Mouse (Mus musculus) limb, embryonic 11.5 days (tissue): Measurements from ENCODE around the gene Grm1. TPM values are rescaled to one million over a fixed set of nuclear protein-coding genes. Genes with fewer than 3 reads are reported as not detected.

Source experiments
- ATAC-seq: fragments of 200-750 bp; cut with Nextera tagmentation; 2 replicates; pipeline ENCODE4 v1.8.0; 2017; ENCODE audit warnings: low read depth; ENCODE audit not compliant: insufficient number of reproducible peaks, low FRiP score, low TSS enrichment
- DNase-seq: peaks from one replicate; pipeline ENCODE4 v3.0.0-alpha.2; 2015; ENCODE audit warnings: low spot score
- H3K27ac ChIP-seq: fragments of 300-500 bp; sonication (generic); replicated peaks from 2 replicates; pipeline ENCODE4 v1.5.1; 2014; ENCODE audit warnings: low read depth, mild to moderate bottlenecking, low read length
- H3K27me3 ChIP-seq: fragments of 300-500 bp; sonication (generic); 2 replicates; pipeline ENCODE4 v1.6.1; 2014; ENCODE audit warnings: mild to moderate bottlenecking, low read length, mixed read lengths; ENCODE audit not compliant: control insufficient read depth, insufficient read depth
- H3K36me3 ChIP-seq: fragments of 300-500 bp; sonication (generic); 2 replicates; pipeline ENCODE4 v1.6.1; 2014; ENCODE audit warnings: mild to moderate bottlenecking, low read length, moderate library complexity, mixed read lengths; ENCODE audit not compliant: control insufficient read depth, insufficient read depth
- H3K4me1 ChIP-seq: fragments of 300-500 bp; sonication (generic); 2 replicates; pipeline ENCODE4 v1.6.1; 2014; ENCODE audit warnings: low read length, mixed read lengths; ENCODE audit not compliant: control insufficient read depth, insufficient read depth
- H3K4me2 ChIP-seq: fragments of 300-500 bp; sonication (generic); 2 replicates; pipeline ENCODE4 v1.6.1; 2014; ENCODE audit warnings: low read depth, mild to moderate bottlenecking, moderate library complexity; ENCODE audit not compliant: severe bottlenecking
- H3K4me3 ChIP-seq: fragments of 300-500 bp; sonication (generic); 2 replicates; pipeline ENCODE4 v1.5.1; 2014; ENCODE audit warnings: low read depth, low read length
- H3K9ac ChIP-seq: fragments of 300-500 bp; sonication (generic); 2 replicates; pipeline ENCODE4 v1.6.1; 2014; ENCODE audit warnings: mild to moderate bottlenecking, low read length
- H3K9me3 ChIP-seq: fragments of 300-500 bp; sonication (generic); 2 replicates; pipeline ENCODE4 v1.6.1; 2016; ENCODE audit warnings: low read length; ENCODE audit not compliant: control insufficient read depth
- WGBS: fragments of 180-500 bp; shearing (Covaris S2); extraction: QIAGEN DNeasy Blood & Tissue Kit; methylation state at CpG from one replicate; pipeline ENCODE4 v1.1.7; 2014; 5-methylcytosine and 5-hydroxymethylcytosine counted together
- polyA plus RNA-seq: library from polyadenylated mRNA; unstranded; fragments of >200 nt; fragmentation: Nextera tagmentation; extraction: Ambion mirVana; gene quantifications from 2 replicates; pipeline ENCODE4 v1.2.1, GENCODE M21; 2014

Gene Grm1
- polyA plus RNA-seq, 1 experiment from 2014 or later: 0.09 TPM

- no peak for DNase-seq
- no peaks in the 10 kb centered on the region for H3K9me3 ChIP-seq
Measured at GRCm38 (mm10) chr10:10942248-10942647, 139.9 kb downstream of the Grm1 start.

GRCm38 (mm10) chr10:10935806-10936205 lies 146.3 kb downstream of the Grm1 start:
- H3K9ac ChIP-seq: no peak overlapping the region
- no peak overlapping the region for H3K27ac ChIP-seq
- H3K36me3 ChIP-seq: no peaks in the 10 kb centered on the region
- H3K9me3 ChIP-seq: no peaks in the 10 kb centered on the region
- 78% methylated on average over 3 of the region's 3 CpGs for WGBS
- H3K27me3 ChIP-seq: no peaks in the 10 kb centered on the region
- ATAC-seq: no peak
- H3K4me2 ChIP-seq: no peak overlapping the region
- no peaks in the 10 kb centered on the region for H3K4me1 ChIP-seq
- no peak overlapping the region for H3K4me3 ChIP-seq
- DNase-seq: no peak

More at GRCm38 (mm10) chr10:10942248-10942647, 139.9 kb downstream of the Grm1 start:
- Histone ChIP-seq H3K27me3 (no peaks in the 10 kb centered on the region), H3K4me3 (no peak overlapping the region), H3K27ac (no peak overlapping the region), H3K36me3 (no peaks in the 10 kb centered on the region), H3K4me1 (no peaks in the 10 kb centered on the region), H3K9ac (no peak overlapping the region), H3K4me2 (no peak overlapping the region)
- 84% methylated on average over 6 of the region's 6 CpGs for WGBS
- ATAC-seq: no peak

DNA sequence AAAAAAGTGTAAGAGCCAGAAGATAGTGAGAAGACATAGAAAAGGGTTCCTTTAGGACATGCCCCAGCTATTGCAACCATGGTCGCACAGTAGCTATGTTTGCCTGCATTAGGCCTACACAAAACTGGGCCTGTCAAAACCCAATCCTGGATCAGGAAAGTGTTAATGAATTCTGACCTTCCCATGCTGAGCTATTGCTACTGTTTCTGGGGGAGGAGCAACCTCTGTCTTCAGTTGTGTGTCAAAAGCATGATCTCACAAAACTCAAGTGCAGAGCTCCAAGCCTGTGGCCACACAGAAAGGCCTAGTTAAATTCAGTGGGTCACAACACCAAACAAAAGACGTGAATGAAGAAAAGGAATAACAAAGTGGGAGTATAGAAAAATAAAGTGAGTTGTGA lies 152.5 kb downstream of the Grm1 start:
- no peaks in the 10 kb centered on the region for H3K27me3 ChIP-seq
- H3K27ac ChIP-seq: no peak overlapping the region
- no peak for ATAC-seq
- no peak overlapping the region for H3K9ac ChIP-seq
- WGBS: 93% methylated on average over 2 of the region's 2 CpGs
- no peaks in the 10 kb centered on the region for H3K9me3 ChIP-seq
- H3K4me3 ChIP-seq: no peak overlapping the region
- DNase-seq: no peak
- no peaks in the 10 kb centered on the region for H3K4me1 ChIP-seq
- H3K4me2 ChIP-seq: no peak overlapping the region
- no peaks in the 10 kb centered on the region for H3K36me3 ChIP-seq

DNA sequence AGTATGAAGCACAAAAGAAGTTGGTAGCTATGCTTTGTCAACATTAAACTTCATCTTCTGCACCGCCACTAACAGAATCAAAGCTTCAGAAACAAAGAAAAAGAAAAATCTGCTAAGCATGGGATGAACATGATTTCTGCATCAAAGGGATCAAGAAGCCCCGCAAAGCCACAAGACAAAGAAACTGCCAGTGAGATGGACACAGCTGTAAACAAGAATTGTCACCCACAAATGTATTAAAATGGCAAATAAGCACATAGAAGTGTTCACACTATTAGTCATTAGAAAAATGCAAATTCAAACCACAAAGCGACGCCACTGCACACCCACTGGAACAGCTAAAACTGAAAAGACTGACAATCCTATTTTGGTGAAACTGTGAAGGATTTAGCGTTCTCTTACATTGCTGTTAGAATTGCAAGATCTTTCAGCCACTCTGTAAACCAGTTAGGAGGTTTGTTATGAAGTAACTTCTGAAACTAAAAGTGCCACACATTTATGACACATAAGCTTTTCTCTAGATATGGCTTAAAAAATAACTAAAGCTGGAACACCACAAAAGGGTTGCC lies 153.3 kb downstream of the Grm1 start:
- ATAC-seq (no peak), DNase-seq (no peak)
- no peaks in the 10 kb centered on the region for H3K9me3 ChIP-seq
- H3K9ac ChIP-seq: no peak overlapping the region
- no peaks in the 10 kb centered on the region for H3K27me3 ChIP-seq
- 90% methylated on average over 5 of the region's 5 CpGs for WGBS
- H3K4me2 ChIP-seq: no peak overlapping the region
- H3K4me1 ChIP-seq: no peaks in the 10 kb centered on the region
- H3K27ac ChIP-seq: no peak overlapping the region
- H3K4me3 ChIP-seq: no peak overlapping the region
- H3K36me3 ChIP-seq: no peaks in the 10 kb centered on the region

GRCm38 (mm10) chr10:10917857-10918399 lies 164.2 kb downstream of the Grm1 start:
- WGBS: 89% methylated on average over 7 of the region's 7 CpGs
- DNase-seq: no peak

DNA sequence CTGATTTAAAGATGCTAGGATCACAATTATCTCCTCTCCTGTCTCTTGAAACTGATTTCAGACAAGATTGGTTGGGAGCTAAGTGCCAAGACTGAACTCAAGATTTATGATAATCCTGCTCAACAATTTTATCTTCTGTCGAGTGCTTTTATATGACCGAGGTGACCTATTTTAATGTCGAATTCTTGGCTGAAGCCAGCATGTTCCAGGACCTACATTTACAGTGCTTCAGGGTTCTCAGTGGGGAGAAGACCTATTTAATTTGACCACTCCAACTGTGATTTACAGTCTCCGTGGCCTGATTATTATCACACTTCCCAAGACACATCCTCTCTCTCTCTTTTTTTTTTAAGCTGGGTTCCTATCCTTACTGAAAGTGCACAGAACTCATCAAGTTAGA lies 168.5 kb downstream of the Grm1 start:
- no peak overlapping the region for H3K4me2 ChIP-seq
- H3K36me3 ChIP-seq: no peaks in the 10 kb centered on the region
- DNase-seq (no peak), ATAC-seq (no peak)
- no peak overlapping the region for H3K9ac ChIP-seq
- H3K27me3 ChIP-seq: no peaks in the 10 kb centered on the region
- 77% methylated on average over 4 of the region's 4 CpGs for WGBS
- no peaks in the 10 kb centered on the region for H3K9me3 ChIP-seq
- H3K4me1 ChIP-seq: no peaks in the 10 kb centered on the region
- H3K4me3 ChIP-seq: no peak overlapping the region
- no peak overlapping the region for H3K27ac ChIP-seq

More at GRCm38 (mm10) chr10:10917857-10918399, 164.2 kb downstream of the Grm1 start:
- no peak overlapping the region for H3K27ac ChIP-seq
- no peaks in the 10 kb centered on the region for H3K36me3 ChIP-seq
- H3K9ac ChIP-seq: no peak overlapping the region
- no peak for ATAC-seq
- no peaks in the 10 kb centered on the region for H3K9me3 ChIP-seq
- no peaks in the 10 kb centered on the region for H3K27me3 ChIP-seq
- no peak overlapping the region for H3K4me3 ChIP-seq
- H3K4me1 ChIP-seq: no peaks in the 10 kb centered on the region
- no peak overlapping the region for H3K4me2 ChIP-seq

DNA sequence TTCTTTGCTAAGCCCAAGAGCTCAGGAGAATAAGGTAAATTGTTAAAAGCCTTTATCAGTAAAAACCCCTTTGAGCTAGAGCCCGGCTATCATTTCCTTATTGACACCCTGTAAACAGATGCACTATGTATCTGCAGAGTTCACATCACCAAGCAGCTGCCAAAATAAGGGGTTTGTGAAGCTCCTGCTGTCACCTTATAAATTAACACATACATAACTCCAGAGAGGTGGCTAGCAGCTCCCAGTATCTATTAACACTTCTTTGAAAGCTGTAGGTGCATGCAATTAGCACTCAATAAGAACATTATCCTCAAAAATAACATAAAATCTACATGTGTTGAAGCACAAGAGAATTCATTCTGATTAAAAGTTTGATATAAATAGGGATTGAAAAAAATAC lies 191.9 kb downstream of the Grm1 start:
- H3K4me1 ChIP-seq: no peaks in the 10 kb centered on the region
- ATAC-seq (no peak), DNase-seq (no peak)
- no peak overlapping the region for H3K9ac ChIP-seq
- no peak overlapping the region for H3K4me3 ChIP-seq
- H3K9me3 ChIP-seq: no peaks in the 10 kb centered on the region
- no peak overlapping the region for H3K27ac ChIP-seq
- no peak overlapping the region for H3K4me2 ChIP-seq
- H3K36me3 ChIP-seq: no peaks in the 10 kb centered on the region
- WGBS: 12% methylated on average over 1 of the region's 1 CpGs
- no peaks in the 10 kb centered on the region for H3K27me3 ChIP-seq

- H3K4me3 ChIP-seq: no peak overlapping the region
- H3K4me1 ChIP-seq: no peaks in the 10 kb centered on the region
- ATAC-seq (no peak), DNase-seq (no peak)
- H3K4me2 ChIP-seq: no peak overlapping the region
- no peak overlapping the region for H3K9ac ChIP-seq
- no peak overlapping the region for H3K27ac ChIP-seq
- no peaks in the 10 kb centered on the region for H3K36me3 ChIP-seq
- H3K9me3 ChIP-seq: no peaks in the 10 kb centered on the region
- WGBS: 50% methylated on average over 9 of the region's 9 CpGs
- no peaks in the 10 kb centered on the region for H3K27me3 ChIP-seq
Measured at GRCm38 (mm10) chr10:10888521-10888920, 193.6 kb downstream of the Grm1 start.

- Histone ChIP-seq H3K9me3 (no peaks in the 10 kb centered on the region), H3K4me3 (no peak overlapping the region), H3K9ac (no peak overlapping the region), H3K4me1 (no peaks in the 10 kb centered on the region), H3K27me3 (no peaks in the 10 kb centered on the region), H3K36me3 (no peaks in the 10 kb centered on the region), H3K27ac (no peak overlapping the region), H3K4me2 (no peak overlapping the region)
- no peak for DNase-seq
- ATAC-seq: no peak
- 21% methylated on average over 2 of the region's 2 CpGs for WGBS
Measured at GRCm38 (mm10) chr10:10884992-10885391, 197.2 kb downstream of the Grm1 start.
